Mouse (Mus musculus): ENCODE measurements around the gene Kcnk13. TPM values are rescaled to one million over a fixed set of nuclear protein-coding genes. Genes with fewer than 3 reads are reported as not detected.

Kcnk13 gene
- polyA plus RNA-seq, 1 experiment from 2014 or later: 1.5 TPM

- H3K36me3 ChIP-seq: no peaks in the 10 kb centered on the region
- H3K27me3 ChIP-seq: no peaks in the 10 kb centered on the region
- no peak overlapping the region for H3K4me2 ChIP-seq (replicated peaks)
- ATAC-seq (ENCODE audit: insufficient number of reproducible peaks, insufficient read depth, low FRiP score, low TSS enrichment): no peak
- 18% methylated on average over 15 of the region's 20 CpGs for WGBS
- H3K27ac ChIP-seq: no peak overlapping the region
- H3K9ac ChIP-seq: no peak overlapping the region
- H3K4me3 ChIP-seq: no peak overlapping the region
- no peaks in the 10 kb centered on the region for H3K9me3 ChIP-seq
- H3K4me1 ChIP-seq: peaks cover 8% of the 10 kb centered on the region
These were observed 142.1 kb downstream of the Kcnk13 start for GRCm38 (mm10) chr12:100106275-100106895.

- H3K4me2 ChIP-seq (replicated peaks): no peak overlapping the region
- no peak overlapping the region for H3K27ac ChIP-seq
- H3K4me1 ChIP-seq: peaks cover 10% of the 10 kb centered on the region
- no peaks in the 10 kb centered on the region for H3K27me3 ChIP-seq
- peaks cover 5% of the 10 kb centered on the region; the same call in 1 of the 2 replicates for H3K36me3 ChIP-seq
- WGBS: 43% methylated on average over 4 of the region's 4 CpGs
- no peak overlapping the region for H3K9ac ChIP-seq
- H3K9me3 ChIP-seq: no peaks in the 10 kb centered on the region
- no peak overlapping the region for H3K4me3 ChIP-seq
- ATAC-seq (ENCODE audit: insufficient number of reproducible peaks, insufficient read depth, low FRiP score, low TSS enrichment): no peak
These were observed 143.1 kb downstream of the Kcnk13 start for GRCm38 (mm10) chr12:100107436-100107835.

DNA sequence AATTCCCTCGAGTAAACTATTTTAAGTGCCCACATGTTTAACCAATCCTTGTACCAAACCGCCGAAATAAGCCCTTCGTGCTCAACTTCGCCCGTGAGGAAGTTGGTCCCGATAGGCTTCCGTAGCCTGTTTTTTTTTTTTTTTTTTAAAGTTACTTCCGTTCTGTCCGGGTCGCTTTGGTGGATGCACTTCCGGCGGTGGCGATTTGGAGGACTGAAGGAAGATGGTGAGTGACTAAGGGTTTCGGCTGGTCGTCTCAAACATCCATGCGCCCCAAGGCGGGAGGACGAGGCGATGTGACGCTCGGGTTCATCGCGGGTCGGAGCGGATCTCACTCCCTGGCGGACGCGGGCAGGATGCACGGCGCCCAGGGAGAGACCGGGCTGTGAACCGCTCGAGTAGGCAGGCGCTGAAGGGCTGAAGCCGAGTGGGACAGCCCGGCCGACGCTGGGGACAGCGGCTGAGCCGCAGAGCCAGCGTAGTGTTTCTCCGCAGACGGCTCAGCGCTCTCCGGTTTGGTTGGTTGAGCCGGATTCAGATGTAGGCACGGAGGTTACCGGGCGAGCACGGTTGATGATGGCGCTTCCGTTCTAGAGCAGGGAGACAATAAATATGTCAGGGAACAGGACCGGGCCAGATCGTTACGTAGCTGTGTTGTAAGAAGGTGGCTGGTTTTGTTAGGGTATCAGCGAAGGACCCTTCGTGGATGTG is 145.8 kb downstream of the Kcnk13 start, which contains the start of gene Psmc1:
Gene Psmc1, plus strand, starts transcription at position 169 of the 711 bp plus-strand sequence.
- WGBS: under 1% methylated on average over 58 of the region's 58 CpGs
- Histone ChIP-seq H3K27me3 (no peaks in the 10 kb centered on the region), H3K9me3 (no peaks in the 10 kb centered on the region), H3K9ac (peak within 1 kb of the TSS; percentile 91), H3K36me3 (peaks cover 27% of the 10 kb centered on the region), H3K4me2 (replicated peaks) (peak within 1 kb of the TSS; percentile 89), H3K27ac (peak within 1 kb of the TSS; percentile 82), H3K4me1 (peaks cover 10% of the 10 kb centered on the region), H3K4me3 (peak within 1 kb of the TSS; percentile 97)
- ATAC-seq (ENCODE audit: insufficient number of reproducible peaks, insufficient read depth, low FRiP score, low TSS enrichment): peak; percentile 47

Small RNAs within 50 kb of the gene (microRNA-seq; reads per million reads assigned to microRNA genes)
- not detected for gene Gm23291

Other genes starting within 250 kb of the Kcnk13 start
- gene Efcab11, start 80.1 kb upstream of the Kcnk13 start, polyA plus RNA-seq (2016; fragmentation: Nextera tagmentation; extraction: Ambion mirVana): 17.6 and 18.6 TPM in 2 replicates
- gene Tdp1, start 80.0 kb upstream of the Kcnk13 start, polyA plus RNA-seq (2016; fragmentation: Nextera tagmentation; extraction: Ambion mirVana): 71.5 and 76.6 TPM in 2 replicates
- gene Psmc1, start 145.7 kb downstream of the Kcnk13 start, polyA plus RNA-seq (2016; fragmentation: Nextera tagmentation; extraction: Ambion mirVana): 307 TPM in 2 replicates
- gene Nrde2, start 195.2 kb downstream of the Kcnk13 start, polyA plus RNA-seq (2016; fragmentation: Nextera tagmentation; extraction: Ambion mirVana): 16.7 and 17.0 TPM in 2 replicates
- gene Calm1, start 234.9 kb downstream of the Kcnk13 start, polyA plus RNA-seq (2016; fragmentation: Nextera tagmentation; extraction: Ambion mirVana): 1,186 and 1,211 TPM in 2 replicates